Mouse (Mus musculus) T-cell, adult 2 months (primary cell): ENCODE results near the gene Maml3.

Experiments used
- DNase-seq: peaks from one replicate; pipeline ENCODE4 v3.0.0; 2022; ENCODE audit warnings: low spot score

The Maml3 gene

GRCm38 (mm10) chr3:51782191-51782590, 322.7 kb downstream of the Maml3 start:
- no peak for DNase-seq

DNA sequence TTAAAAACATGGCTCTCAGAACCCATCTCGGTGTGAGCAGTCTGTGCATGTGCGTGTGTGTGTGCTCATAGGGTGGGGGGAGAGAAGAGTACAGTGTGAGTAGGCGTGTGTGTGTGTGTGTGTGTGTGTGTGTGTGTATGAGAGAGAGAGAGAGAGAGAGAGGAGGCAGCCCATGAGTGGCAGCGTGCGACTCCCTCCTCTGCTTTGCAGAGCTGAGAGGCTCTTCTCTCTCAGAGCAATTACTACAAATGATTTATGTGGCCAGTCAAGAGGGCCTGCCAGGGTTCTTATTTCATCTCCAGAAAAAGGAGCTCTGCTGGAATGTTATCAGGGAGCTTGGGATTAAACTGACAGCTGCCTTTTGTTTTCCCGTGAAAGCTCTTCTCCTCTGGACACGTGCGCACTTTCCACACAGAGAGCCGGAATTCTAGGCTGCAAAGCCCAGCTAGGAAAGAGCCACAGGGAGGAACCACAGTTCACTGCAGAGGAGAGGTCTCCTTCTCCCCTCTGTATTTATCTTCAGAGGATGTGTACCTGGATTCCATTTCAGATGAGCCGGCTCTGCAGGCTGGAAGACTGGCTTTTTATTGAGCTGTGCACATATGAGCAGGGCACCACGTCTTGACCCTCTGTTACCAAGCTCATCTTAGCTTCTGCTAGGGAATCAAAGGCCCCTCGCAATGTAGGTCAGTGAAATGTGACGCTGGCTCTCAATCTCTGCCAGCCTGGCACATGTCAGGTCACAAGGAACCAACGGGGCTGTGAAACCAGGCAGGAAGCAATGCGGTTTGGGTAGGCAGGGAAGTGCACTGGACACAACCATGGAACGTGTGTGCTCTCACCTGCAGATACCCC, 325.9 kb downstream of the Maml3 start:
- DNase-seq: no peak

GRCm38 (mm10) chr3:51778179-51778578, 326.7 kb downstream of the Maml3 start:
- DNase-seq: no peak

DNA sequence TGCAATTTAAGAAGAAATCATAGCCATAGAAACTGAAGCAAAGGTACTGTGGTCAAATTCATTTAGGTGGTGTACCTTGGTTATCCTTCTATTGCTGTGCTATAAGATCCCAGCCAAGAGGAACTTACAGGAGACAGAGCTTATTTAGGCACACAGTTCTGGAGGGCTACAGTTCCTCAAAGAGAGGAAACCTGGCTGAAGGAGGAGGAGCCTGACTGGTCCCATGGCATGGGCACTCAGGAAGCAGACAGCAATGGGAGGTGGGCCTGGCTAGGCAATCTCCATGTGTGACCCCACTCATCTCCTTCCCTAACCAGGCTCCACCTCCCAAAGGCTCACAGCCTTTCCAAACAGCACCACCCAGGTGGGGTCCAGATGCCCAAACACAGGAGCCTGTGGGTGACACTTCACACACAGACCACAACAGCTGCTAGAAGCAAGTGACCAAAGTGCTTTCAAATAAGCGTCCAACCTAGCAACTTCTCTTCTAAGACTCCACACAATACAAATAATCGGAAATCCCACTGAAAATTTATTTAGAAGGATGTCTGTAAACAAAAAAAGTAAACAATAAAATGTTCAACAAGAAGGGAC, 328.8 kb downstream of the Maml3 start:
- DNase-seq: no peak

DNA sequence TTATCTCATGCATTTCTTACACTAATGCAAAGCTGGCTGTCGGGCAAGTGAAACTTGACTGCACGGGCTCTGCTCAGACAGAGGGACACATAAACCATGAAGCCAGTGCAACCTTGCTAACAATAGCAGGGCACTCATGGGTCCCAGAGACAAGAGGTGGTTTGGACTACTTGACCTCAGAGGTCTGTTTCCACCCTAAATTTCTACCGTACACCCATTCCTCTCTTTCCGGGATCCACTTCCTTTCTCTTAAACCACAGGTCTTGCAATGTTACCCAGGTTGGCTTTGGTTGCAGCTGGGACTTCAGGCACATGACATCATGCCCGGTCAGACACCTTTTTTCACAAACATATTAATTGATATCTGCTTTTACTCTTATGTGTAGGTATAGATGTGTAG, 331.3 kb downstream of the Maml3 start:
- DNase-seq: no peak

DNA sequence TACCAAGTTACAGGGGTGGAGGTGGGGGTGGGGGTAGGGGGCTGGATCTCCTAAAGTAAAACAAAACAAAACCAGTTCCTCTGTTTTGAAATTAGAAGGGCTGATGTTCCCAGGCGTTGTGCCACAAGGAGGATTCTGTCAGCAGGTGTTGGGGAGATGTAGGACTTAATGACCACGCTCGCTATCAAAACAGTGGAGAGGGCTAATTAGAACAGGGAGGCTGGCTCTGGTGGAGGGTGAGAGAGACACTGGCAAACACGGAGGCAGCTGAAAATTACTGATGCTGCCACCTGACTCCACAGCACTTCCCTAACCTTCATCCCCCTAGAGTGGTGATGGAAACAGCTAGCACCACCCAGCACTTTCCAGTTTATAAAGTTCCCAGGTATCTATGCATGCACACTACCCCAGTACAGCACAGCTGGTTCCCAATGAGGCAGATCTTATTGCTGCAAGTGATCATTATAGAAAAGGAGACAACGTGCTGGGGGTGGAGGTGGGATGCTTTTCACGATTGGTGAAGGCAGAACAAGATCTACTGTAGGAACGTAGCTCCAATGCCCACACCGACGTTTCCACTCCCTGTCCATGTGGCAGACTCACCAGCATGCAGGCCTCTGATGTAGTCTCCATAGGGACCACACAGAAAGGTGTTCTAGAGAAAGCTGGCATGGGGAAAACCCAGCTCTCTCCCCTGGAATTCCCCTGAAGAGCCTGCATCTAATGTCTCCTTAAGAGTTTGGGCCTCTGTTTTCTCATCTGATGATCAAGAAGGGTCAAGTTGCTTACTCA, 332.8 kb downstream of the Maml3 start:
- DNase-seq: no peak

DNA sequence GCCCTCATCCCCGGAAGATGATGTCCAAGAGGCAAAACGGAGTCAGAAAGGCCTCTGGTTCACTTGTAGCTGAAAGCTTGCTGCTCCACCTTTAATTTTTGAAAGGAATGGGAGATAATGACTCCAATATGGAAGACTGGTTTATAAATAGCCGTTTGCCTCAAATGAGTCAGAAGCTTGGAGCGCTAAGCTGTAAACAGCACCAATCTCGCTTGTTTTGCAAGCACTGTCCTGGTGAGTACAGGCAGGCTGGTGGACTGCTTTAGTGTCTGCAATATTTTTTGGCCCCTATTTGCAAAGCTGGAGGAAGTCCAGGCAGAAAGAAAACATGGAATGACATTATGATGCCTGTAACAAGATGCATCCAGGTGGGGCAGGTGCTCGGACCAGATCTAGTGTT, 335.7 kb downstream of the Maml3 start:
- no peak for DNase-seq

GRCm38 (mm10) chr3:51765220-51765923, 339.5 kb downstream of the Maml3 start:
- no peak for DNase-seq

DNA sequence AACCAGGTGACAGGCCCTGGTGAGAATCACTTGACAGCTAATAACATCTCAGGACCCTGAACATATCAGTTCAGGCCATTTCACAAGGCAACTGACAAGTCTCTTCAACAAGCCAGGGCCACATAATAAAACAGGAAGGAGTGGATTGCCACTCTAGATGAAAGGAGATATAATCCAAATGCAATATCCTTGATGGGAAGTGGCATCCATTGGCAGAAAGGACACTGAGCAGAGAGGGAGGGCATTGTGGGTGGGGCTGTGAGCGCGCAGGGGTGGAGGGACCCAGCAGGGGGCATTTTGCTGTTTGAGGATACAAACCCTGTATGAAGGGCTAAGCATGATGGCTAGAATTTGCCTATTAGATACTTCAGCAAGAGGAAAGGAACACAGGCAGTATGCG, 340.7 kb downstream of the Maml3 start:
- no peak for DNase-seq

- DNase-seq: no peak
These were observed 342.0 kb downstream of the Maml3 start for GRCm38 (mm10) chr3:51762900-51763299.

DNA sequence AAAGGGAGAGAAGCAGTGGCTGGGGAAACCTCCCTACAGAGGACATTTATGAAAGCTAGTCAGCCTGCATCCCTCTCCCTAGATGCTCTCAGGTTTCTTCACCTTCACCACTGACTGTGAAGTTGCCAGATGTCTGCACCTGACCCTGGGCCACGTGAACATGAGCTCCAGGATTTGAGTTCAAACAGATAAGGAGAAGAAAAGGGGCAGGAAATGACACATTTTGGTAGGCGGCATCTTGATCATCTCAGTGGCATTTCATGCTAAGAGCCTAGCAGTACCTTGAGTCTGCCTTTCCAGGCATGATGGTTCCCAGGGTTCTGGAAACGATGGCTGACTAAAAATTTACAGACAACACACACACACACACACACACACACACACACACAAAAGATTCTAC, 345.3 kb downstream of the Maml3 start:
- no peak for DNase-seq

- no peak for DNase-seq
These were observed 347.8 kb downstream of the Maml3 start for GRCm38 (mm10) chr3:51757032-51757431.

GRCm38 (mm10) chr3:51756283-51756682, 348.6 kb downstream of the Maml3 start:
- no peak for DNase-seq

GRCm38 (mm10) chr3:51753262-51753661, 351.6 kb downstream of the Maml3 start:
- DNase-seq: no peak

GRCm38 (mm10) chr3:51751440-51751839, 353.4 kb downstream of the Maml3 start:
- no peak for DNase-seq

GRCm38 (mm10) chr3:51749812-51750481, 354.9 kb downstream of the Maml3 start:
- no peak for DNase-seq

GRCm38 (mm10) chr3:51749421-51749811, 355.5 kb downstream of the Maml3 start:
- DNase-seq: no peak

GRCm38 (mm10) chr3:51748436-51749376, 356.2 kb downstream of the Maml3 start:
- no peak for DNase-seq

GRCm38 (mm10) chr3:51746816-51747215, 358.1 kb downstream of the Maml3 start:
- DNase-seq: no peak

DNA sequence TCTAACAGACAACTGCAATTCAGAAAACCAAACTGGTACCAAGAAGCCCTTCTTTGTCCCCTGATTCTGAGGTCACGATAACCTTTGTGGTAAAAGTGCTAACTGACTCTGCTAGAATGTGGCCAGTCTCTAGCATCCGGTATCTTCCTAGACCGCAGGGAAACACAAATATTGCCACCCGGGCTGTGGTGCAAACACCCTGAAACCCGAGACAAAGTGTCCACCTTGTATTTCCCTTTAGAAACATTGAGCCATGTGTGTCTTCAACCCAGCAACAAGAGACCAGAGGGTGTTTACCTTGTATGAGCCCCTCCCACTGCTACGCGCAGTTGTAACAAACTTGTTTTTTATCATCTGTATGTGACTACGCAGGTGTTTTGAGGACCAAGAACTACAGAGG, 359.7 kb downstream of the Maml3 start:
- peak; percentile 57 for DNase-seq

GRCm38 (mm10) chr3:51744339-51744759, 360.5 kb downstream of the Maml3 start:
- peak; percentile 5 for DNase-seq
